Mouse (Mus musculus) midbrain, embryonic 16.5 days (tissue): ENCODE measurements around the gene Bbc3. TPM values are rescaled to one million over a fixed set of nuclear protein-coding genes. Genes with fewer than 3 reads are reported as not detected.
"Not testable (repeated sequence)": the region's sequence is repeated elsewhere in the genome, so short reads cannot be mapped to it uniquely, and the experiment has no call there.

ENCODE experiments used
- ATAC-seq: fragments of 200-750 bp; cut with Nextera tagmentation; 2 replicates; pipeline ENCODE4 v1.8.0; 2017; ENCODE audit warnings: moderate TSS enrichment
- H3K27ac ChIP-seq: fragments of 300-500 bp; sonication (generic); 2 replicates; pipeline ENCODE4 v1.5.1; 2014; ENCODE audit warnings: mild to moderate bottlenecking, low read length, mixed read lengths
- H3K27me3 ChIP-seq: fragments of 300-500 bp; sonication (generic); 2 replicates; pipeline ENCODE4 v1.6.1; 2014; ENCODE audit warnings: low read depth, low read length, mixed read lengths; ENCODE audit not compliant: control insufficient read depth, insufficient read depth
- H3K36me3 ChIP-seq: fragments of 300-500 bp; sonication (generic); 2 replicates; pipeline ENCODE4 v1.6.1; 2014; ENCODE audit warnings: mild to moderate bottlenecking, low read length, moderate library complexity, mixed read lengths; ENCODE audit not compliant: control insufficient read depth, insufficient read depth
- H3K4me1 ChIP-seq: fragments of 300-500 bp; sonication (generic); 2 replicates; pipeline ENCODE4 v1.6.1; 2014; ENCODE audit warnings: mild to moderate bottlenecking, low read length, mixed read lengths; ENCODE audit not compliant: control insufficient read depth, insufficient read depth
- H3K4me2 ChIP-seq: fragments of 300-500 bp; sonication (generic); 2 replicates; pipeline ENCODE4 v1.6.1; 2014; ENCODE audit warnings: mild to moderate bottlenecking, low read length, mixed read lengths
- H3K4me3 ChIP-seq: fragments of 300-500 bp; sonication (generic); 2 replicates; pipeline ENCODE4 v1.5.1; 2014; ENCODE audit warnings: low read depth, mild to moderate bottlenecking, low read length, moderate library complexity, mixed read lengths
- H3K9ac ChIP-seq: fragments of 300-500 bp; sonication (generic); 2 replicates; pipeline ENCODE4 v1.6.1; 2014; ENCODE audit warnings: low read depth, low read length, mixed read lengths
- H3K9me3 ChIP-seq: fragments of 300-500 bp; sonication (generic); replicated peaks from 2 replicates; pipeline ENCODE4 v1.6.1; 2014; ENCODE audit warnings: mild to moderate bottlenecking, low read length, mixed read lengths; ENCODE audit not compliant: control insufficient read depth, poor library complexity, severe bottlenecking
- WGBS: fragments of 180-500 bp; shearing (Covaris S2); extraction: QIAGEN DNeasy Blood & Tissue Kit; methylation state at CpG from one replicate; pipeline ENCODE4 v1.1.7; 2014; 5-methylcytosine and 5-hydroxymethylcytosine counted together
- polyA plus RNA-seq: library from polyadenylated mRNA; unstranded; fragments of >200 nt; fragmentation: Nextera tagmentation; extraction: Ambion mirVana; gene quantifications from 2 replicates; pipeline ENCODE4 v1.2.1, GENCODE M21; 2015

Gene Bbc3
- polyA plus RNA-seq: 30.0 and 31.3 TPM in 2 replicates

- Histone ChIP-seq H3K4me2 (peak within 1 kb of the TSS; percentile 97), H3K27ac (peak within 1 kb of the TSS; percentile 14), H3K4me1 (peaks cover 27% of the 10 kb centered on the region), H3K9ac (peak within 1 kb of the TSS; percentile 81), H3K4me3 (peak within 1 kb of the TSS; percentile 78)
- ATAC-seq, H3K9me3 ChIP-seq, H3K27me3 ChIP-seq, H3K36me3 ChIP-seq: not testable (repeated sequence)
- 72% methylated on average over 1 of the region's 1 CpGs for WGBS
Measured at GRCm38 (mm10) chr7:16308093-16308492, at the start of gene Bbc3. Gene Bbc3, plus strand, starts transcription at chr7:16308393.

- H3K27ac ChIP-seq: no peak within 1 kb of the TSS
- ATAC-seq: no peak
Measured at GRCm38 (mm10) chr7:16259110-16259590, 49.0 kb upstream of the Bbc3 start, which contains the start of gene C5ar1. Gene C5ar1, minus strand, starts transcription at chr7:16259540.

GRCm38 (mm10) chr7:16261097-16261496 is 47.1 kb upstream of the Bbc3 start:
- 75% methylated on average over 1 of the region's 1 CpGs for WGBS
- no peaks in the 10 kb centered on the region for H3K4me1 ChIP-seq
- H3K4me3 ChIP-seq: no peak overlapping the region
- H3K9ac ChIP-seq: no peak overlapping the region
- H3K27me3 ChIP-seq: no peaks in the 10 kb centered on the region
- H3K36me3 ChIP-seq: no peaks in the 10 kb centered on the region
- H3K9me3 ChIP-seq: peaks cover 3% of the 10 kb centered on the region
- H3K4me2 ChIP-seq: no peak overlapping the region
- no peak overlapping the region for H3K27ac ChIP-seq
- no peak for ATAC-seq

More at GRCm38 (mm10) chr7:16259110-16259590, 49.0 kb upstream of the Bbc3 start, which contains the start of gene C5ar1:
- Histone ChIP-seq H3K36me3 (no peaks in the 10 kb centered on the region), H3K4me1 (no peaks in the 10 kb centered on the region), H3K4me3 (no peak within 1 kb of the TSS), H3K4me2 (no peak within 1 kb of the TSS), H3K27me3 (no peaks in the 10 kb centered on the region), H3K9ac (no peak within 1 kb of the TSS), H3K9me3 (no peaks in the 10 kb centered on the region)
- 93% methylated on average over 5 of the region's 5 CpGs for WGBS

GRCm38 (mm10) chr7:16263015-16263787 is 45.0 kb upstream of the Bbc3 start:
- no peaks in the 10 kb centered on the region for H3K4me1 ChIP-seq
- no peak overlapping the region for H3K4me3 ChIP-seq
- H3K4me2 ChIP-seq: no peak overlapping the region
- no peak for ATAC-seq
- 32% methylated on average over 8 of the region's 8 CpGs for WGBS
- H3K9me3 ChIP-seq: peaks cover 3% of the 10 kb centered on the region
- H3K27me3 ChIP-seq: no peaks in the 10 kb centered on the region
- no peak overlapping the region for H3K9ac ChIP-seq
- H3K36me3 ChIP-seq: no peaks in the 10 kb centered on the region
- no peak overlapping the region for H3K27ac ChIP-seq

GRCm38 (mm10) chr7:16263843-16264242 is 44.4 kb upstream of the Bbc3 start:
- Histone ChIP-seq H3K27me3 (no peaks in the 10 kb centered on the region), H3K36me3 (no peaks in the 10 kb centered on the region), H3K9me3 (peaks cover 3% of the 10 kb centered on the region), H3K27ac (no peak overlapping the region), H3K4me3 (no peak overlapping the region), H3K4me1 (no peaks in the 10 kb centered on the region), H3K4me2 (no peak overlapping the region), H3K9ac (no peak overlapping the region)
- ATAC-seq: no peak
- 84% methylated on average over 5 of the region's 5 CpGs for WGBS

GRCm38 (mm10) chr7:16265856-16266255 is 42.3 kb upstream of the Bbc3 start:
- peaks cover 3% of the 10 kb centered on the region for H3K4me1 ChIP-seq
- H3K27ac ChIP-seq: no peak overlapping the region
- no peaks in the 10 kb centered on the region for H3K27me3 ChIP-seq
- no peak overlapping the region for H3K9ac ChIP-seq
- H3K4me3 ChIP-seq: no peak overlapping the region
- peaks cover 3% of the 10 kb centered on the region for H3K9me3 ChIP-seq
- H3K4me2 ChIP-seq: no peak overlapping the region
- 85% methylated on average over 11 of the region's 11 CpGs for WGBS
- no peaks in the 10 kb centered on the region for H3K36me3 ChIP-seq
- no peak for ATAC-seq

GRCm38 (mm10) chr7:16266593-16266992 is 41.6 kb upstream of the Bbc3 start:
- H3K4me1 ChIP-seq, ATAC-seq, H3K27ac ChIP-seq, H3K9me3 ChIP-seq, H3K27me3 ChIP-seq, H3K36me3 ChIP-seq, H3K4me3 ChIP-seq, H3K4me2 ChIP-seq, H3K9ac ChIP-seq: not testable (repeated sequence)
- WGBS: 91% methylated on average over 7 of the region's 7 CpGs

GRCm38 (mm10) chr7:16271139-16271538 is 37.1 kb upstream of the Bbc3 start:
- no peak overlapping the region for H3K27ac ChIP-seq
- peaks cover 9% of the 10 kb centered on the region; the same call in 1 of the 2 replicates for H3K36me3 ChIP-seq
- peak overlapping the region; percentile 95 for H3K9ac ChIP-seq
- peak overlapping the region; percentile 65 for H3K4me2 ChIP-seq
- H3K4me1 ChIP-seq: peaks cover 27% of the 10 kb centered on the region
- no peak overlapping the region; the same call in 1 of the 2 replicates for H3K4me3 ChIP-seq
- ATAC-seq: no peak
- WGBS: 50% methylated on average over 1 of the region's 1 CpGs
- H3K9me3 ChIP-seq: no peaks in the 10 kb centered on the region
- no peaks in the 10 kb centered on the region for H3K27me3 ChIP-seq

- WGBS: 0% methylated on average over 43 of the region's 46 CpGs
- peak overlapping the region; percentile 97 for H3K27ac ChIP-seq
- peak overlapping the region; percentile 95 for H3K9ac ChIP-seq
- H3K27me3 ChIP-seq: no peaks in the 10 kb centered on the region
- peaks cover 27% of the 10 kb centered on the region for H3K4me1 ChIP-seq
- peak overlapping the region; percentile 85 for H3K4me3 ChIP-seq
- H3K4me2 ChIP-seq: peak overlapping the region; percentile 65
- H3K9me3 ChIP-seq: no peaks in the 10 kb centered on the region
- peaks cover 16% of the 10 kb centered on the region for H3K36me3 ChIP-seq
- ATAC-seq: peak; percentile 82
Measured at GRCm38 (mm10) chr7:16272681-16273080, 35.5 kb upstream of the Bbc3 start.
